Mouse (Mus musculus) layer of hippocampus, postnatal 25 days (tissue): ENCODE measurements around the gene Phldb3. TPM values are rescaled to one million over a fixed set of nuclear protein-coding genes. Genes with fewer than 3 reads are reported as not detected.

Experiments
- total RNA-seq, 2 experiments: library from RNA; stranded (reverse); gene quantifications; 2 replicates each; pipeline ENCODE4 v1.2.3; 2021

Gene Phldb3
- total RNA-seq, 2 experiments from 2014 or later = 0.19 to 0.20 TPM

Other genes starting within 250 kb of the Phldb3 start
- under 1 TPM; 0.27 to 0.47 TPM for gene Kcnn4, start 240.5 kb upstream of the Phldb3 start, total RNA-seq
- gene Smg9, start 211.1 kb upstream of the Phldb3 start, total RNA-seq = 10 to 100 TPM; 32.9 to 37.9 TPM
- gene Irgc1, start 158.5 kb upstream of the Phldb3 start, total RNA-seq = not detected
- 1 to 10 TPM in 1 of 2 experiments, under 1 TPM in 1; 0.40 to 1.0 TPM for gene Plaur, start 148.3 kb upstream of the Phldb3 start, total RNA-seq
- gene Cadm4, start 128.7 kb upstream of the Phldb3 start, total RNA-seq = 100 to 1,000 TPM; 156 to 179 TPM
- gene Zfp428, start 103.8 kb upstream of the Phldb3 start, total RNA-seq = 10 to 100 TPM; 39.8 to 45.0 TPM
- not detected for gene AC161166.1, start 98.3 kb upstream of the Phldb3 start, total RNA-seq
- 10 to 100 TPM; 69.0 to 71.9 TPM for gene Irgq, start 80.1 kb upstream of the Phldb3 start, total RNA-seq
- not detected for gene Pinlyp, start 64.6 kb upstream of the Phldb3 start, total RNA-seq
- 10 to 100 TPM; 34.8 to 43.0 TPM for gene Xrcc1, start 64.5 kb upstream of the Phldb3 start, total RNA-seq
- gene Ethe1, start 23.2 kb upstream of the Phldb3 start, total RNA-seq = 10 to 100 TPM in 1 of 2 experiments, 1 to 10 TPM in 1; 9.0 to 11.5 TPM
- 1 to 10 TPM; 5.6 to 6.2 TPM for gene Zfp575, start 23.1 kb upstream of the Phldb3 start, total RNA-seq
- 1 to 10 TPM; 1.4 to 1.6 TPM for gene Lypd3, start 25.8 kb downstream of the Phldb3 start, total RNA-seq
- not detected for gene Tex101, start 65.9 kb downstream of the Phldb3 start, total RNA-seq
- gene BC049730, start 98.5 kb downstream of the Phldb3 start, total RNA-seq = not detected
- not detected for gene Gm4763, start 116.1 kb downstream of the Phldb3 start, total RNA-seq
- not detected for gene Cd177, start 149.5 kb downstream of the Phldb3 start, total RNA-seq
- gene Ceacam10, start 166.4 kb downstream of the Phldb3 start, total RNA-seq = not detected